Comparison of ENCODE assay signal across 11 mouse cellular contexts in the genomic region with DNA sequence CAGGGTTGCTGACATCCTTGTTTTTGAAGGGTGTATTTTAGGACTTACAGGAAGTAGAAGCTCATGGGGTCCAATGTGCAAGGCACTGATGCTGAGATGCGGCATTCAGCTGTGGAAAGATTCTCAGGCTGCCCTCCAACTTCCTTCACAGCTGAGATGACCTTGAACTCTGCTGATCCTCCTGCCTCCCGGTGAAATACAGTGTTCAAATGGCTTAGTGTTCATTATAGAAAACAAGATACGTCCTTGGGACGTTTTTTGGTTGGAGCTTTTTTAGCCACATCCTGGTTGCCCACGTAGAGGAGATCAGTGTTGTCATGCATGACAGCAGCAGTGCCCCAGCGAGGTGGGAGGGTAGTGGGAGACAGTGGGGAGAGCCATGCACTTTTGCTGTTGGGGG. TPM values are rescaled to one million over a fixed set of nuclear protein-coding genes. Genes with fewer than 3 reads are reported as not detected.
A peak's percentile ranks its signal among the peaks of the same experiment; 100 is the strongest.
DNase-seq lines count a peak whose midpoint lies in the region; ATAC-seq and TF ChIP-seq lines count a peak whose summit lies in the region.
"Had no signal": no experiment of that assay in that cellular context is flagged by ENCODE, and none has a peak within 500 bp of the region (broad histone marks: within the 10 kb centered on the region; RNA-seq: fewer than 3 reads in every experiment).

No protein-coding gene starts in this region.

- H3K36me3 ChIP-seq in intestine, embryonic 15.5 days = peaks cover 15% of the 10 kb centered on the region; the same call in 1 of the 2 replicates
- H3K36me3 ChIP-seq in intestine, postnatal 0 days (ENCODE audit: control insufficient read depth, insufficient read depth) = peaks cover 18% of the 10 kb centered on the region
- H3K36me3 ChIP-seq in splenic B cell, adult 2 months (ENCODE audit: control insufficient read depth, insufficient read depth, low read length, poor library complexity, severe bottlenecking) = 0 out of 2 replicates have a peak, but pooled peaks cover 3% of the 10 kb centered on the region

- no peak overlapping the region for H3K4me3 ChIP-seq in intestine, embryonic 15.5 days (replicated peaks)
- no peak overlapping the region for H3K4me3 ChIP-seq in intestine, postnatal 0 days (ENCODE audit: low read depth, low read length)

- H3K4me1 ChIP-seq in intestine, embryonic 15.5 days (replicated peaks) = peaks cover 47% of the 10 kb centered on the region
- H3K4me1 ChIP-seq in intestine, postnatal 0 days (replicated peaks; ENCODE audit: control insufficient read depth, insufficient read depth, low read length) = peaks cover 2% of the 10 kb centered on the region; the same call in 1 of the 2 replicates

- H3K27ac ChIP-seq in intestine, embryonic 15.5 days = no peak overlapping the region
- no peak overlapping the region; the same call in 1 of the 2 replicates for H3K27ac ChIP-seq in intestine, postnatal 0 days (ENCODE audit: low read depth, low read length)

- WGBS in intestine, embryonic 15.5 days = 46% methylated on average over 6 of the region's 6 CpGs
- 35% methylated on average over 6 of the region's 6 CpGs for WGBS in intestine, postnatal 0 days

- no peak for TF ChIP-seq CTCF in intestine, postnatal 0 days (IDR thresholded peaks at IDR 0.05; ENCODE audit: low read depth)

- H3K9me3 ChIP-seq in intestine, embryonic 15.5 days = no peaks in the 10 kb centered on the region
- H3K9me3 ChIP-seq in intestine, postnatal 0 days (ENCODE audit: control insufficient read depth) = no peaks in the 10 kb centered on the region

- no peaks in the 10 kb centered on the region for H3K27me3 ChIP-seq in intestine, embryonic 15.5 days (replicated peaks)
- no peaks in the 10 kb centered on the region for H3K27me3 ChIP-seq in intestine, postnatal 0 days (replicated peaks; ENCODE audit: control insufficient read depth, insufficient read depth, low read length)
- no peaks in the 10 kb centered on the region for H3K27me3 ChIP-seq in splenic B cell, adult 2 months (ENCODE audit: control insufficient read depth, insufficient read depth, low read length, poor library complexity, severe bottlenecking)

- no peak overlapping the region for H3K9ac ChIP-seq in intestine, embryonic 15.5 days
- H3K9ac ChIP-seq in intestine, postnatal 0 days (ENCODE audit: low read depth, low read length) = no peak overlapping the region

- peak; percentile 35 for DNase-seq in thymus, postnatal 25 days
- no peak for DNase-seq in thymus, postnatal 4 days
- DNase-seq in kidney, postnatal 14 days = peak; percentile 42
- DNase-seq in splenic B cell, adult 2 months (ENCODE audit: low read depth, low spot score) = peak; percentile 47
- DNase-seq in layer of hippocampus, postnatal 36 days = no peak
- no peak for DNase-seq in adrenal gland, postnatal 4 days (ENCODE audit: low spot score in 2 of 2)
- DNase-seq: cerebellum, adult 11 months; lung, postnatal 14 days; right cerebral cortex, postnatal 14 days had no signal

- H3K4me2 ChIP-seq in intestine, embryonic 15.5 days (replicated peaks) = 0 out of 2 replicates have a peak overlapping the region, but pooled peaks have one; percentile 1
- H3K4me2 ChIP-seq in intestine, postnatal 0 days (replicated peaks; ENCODE audit: low read depth) = no peak overlapping the region

- no peak for ATAC-seq in intestine, embryonic 15.5 days
- no peak for ATAC-seq in intestine, postnatal 0 days

RNA-seq across cellular contexts. Expression of gene Ppp1cc, which starts 5.1 kb away (rescaled TPM):
- polyA plus RNA-seq in intestine, embryonic 15.5 days (2015; fragmentation: Nextera tagmentation; extraction: Ambion mirVana) = 240 and 244 TPM in 2 replicates
- 138 and 144 TPM in 2 replicates for polyA plus RNA-seq in intestine, postnatal 0 days (2015; fragmentation: Nextera tagmentation; extraction: Ambion mirVana)
- 100 to 1,000 TPM; 223 to 225 TPM for total RNA-seq in layer of hippocampus, postnatal 36 days (2021)
- total RNA-seq in adrenal gland, postnatal 4 days (2021) = 100 to 1,000 TPM; 211 to 221 TPM

RNA-seq across cellular contexts. Expression of gene Ccdc63, which starts 22.6 kb away (rescaled TPM):
- not detected in 2 replicates for polyA plus RNA-seq in intestine, embryonic 15.5 days (2015; fragmentation: Nextera tagmentation; extraction: Ambion mirVana)
- polyA plus RNA-seq in intestine, postnatal 0 days (2015; fragmentation: Nextera tagmentation; extraction: Ambion mirVana) = not detected in 2 replicates
- 1 to 10 TPM in 1 of 2 experiments, under 1 TPM in 1; 0.68 to 1.1 TPM for total RNA-seq in layer of hippocampus, postnatal 36 days (2021)
- total RNA-seq in adrenal gland, postnatal 4 days (2021) = under 1 TPM; 0.20 to 0.28 TPM

RNA-seq across cellular contexts. Expression of gene Hvcn1, which starts 43.4 kb away (rescaled TPM):
- polyA plus RNA-seq in intestine, embryonic 15.5 days (2015; fragmentation: Nextera tagmentation; extraction: Ambion mirVana) = 5.2 and 5.8 TPM in 2 replicates
- polyA plus RNA-seq in intestine, postnatal 0 days (2015; fragmentation: Nextera tagmentation; extraction: Ambion mirVana) = 3.6 TPM in 2 replicates
- 1 to 10 TPM; 2.4 to 3.3 TPM for total RNA-seq in layer of hippocampus, postnatal 36 days (2021)
- 1 to 10 TPM; 4.1 to 5.8 TPM for total RNA-seq in adrenal gland, postnatal 4 days (2021)

Comparison
In these comparisons a context has a peak if more than half of its experiments do, and no peak if none do; other contexts are left out.
1. DNase-seq: peak in thymus, postnatal 25 days (single experiment), kidney, postnatal 14 days (single experiment) and splenic B cell, adult 2 months (single experiment); none in thymus, postnatal 4 days (single experiment), layer of hippocampus, postnatal 36 days (0 of 2) and adrenal gland, postnatal 4 days (0 of 2).